Mouse (Mus musculus): Measurements from ENCODE around the gene Vasn. TPM values are rescaled to one million over a fixed set of nuclear protein-coding genes. Genes with fewer than 3 reads are reported as not detected.
A peak's percentile ranks its signal among the peaks of the same experiment; 100 is the strongest.

The Vasn gene
- polyA plus RNA-seq, 1 experiment from 2014 or later, result 30.4 TPM

- ATAC-seq (ENCODE audit: insufficient number of reproducible peaks, insufficient read depth, low FRiP score, low TSS enrichment, low read depth), result no peak
- Histone ChIP-seq H3K36me3 (no peaks in the 10 kb centered on the region), H3K9me3 (no peaks in the 10 kb centered on the region), H3K27ac (peak overlapping the region; percentile 78; the same call in 1 of the 2 replicates), H3K27me3 (no peaks in the 10 kb centered on the region), H3K4me2 (peak overlapping the region; percentile 99), H3K4me1 (replicated peaks) (peaks cover 88% of the 10 kb centered on the region), H3K9ac (replicated peaks) (no peak overlapping the region), H3K4me3 (replicated peaks) (no peak overlapping the region)
- WGBS, result 20% methylated on average over 6 of the region's 6 CpGs
Measured at GRCm38 (mm10) chr16:4598891-4599543, 40.7 kb upstream of the Vasn start.

- H3K4me1 ChIP-seq (replicated peaks), result peaks cover 94% of the 10 kb centered on the region
- H3K4me3 ChIP-seq (replicated peaks), result no peak overlapping the region
- H3K9ac ChIP-seq (replicated peaks), result no peak overlapping the region
- ATAC-seq (ENCODE audit: insufficient number of reproducible peaks, insufficient read depth, low FRiP score, low TSS enrichment, low read depth), result no peak
- H3K9me3 ChIP-seq, result no peaks in the 10 kb centered on the region
- H3K36me3 ChIP-seq, result no peaks in the 10 kb centered on the region
- 79% methylated on average over 3 of the region's 3 CpGs for WGBS
- no peaks in the 10 kb centered on the region for H3K27me3 ChIP-seq
- H3K27ac ChIP-seq, result 0 out of 2 replicates have a peak overlapping the region, but pooled peaks have one; percentile 25
- H3K4me2 ChIP-seq, result no peak overlapping the region
Measured at GRCm38 (mm10) chr16:4599616-4600015, 40.1 kb upstream of the Vasn start.

- Histone ChIP-seq H3K9ac (replicated peaks) (no peak overlapping the region), H3K27ac (peak overlapping the region; percentile 94)
Measured at GRCm38 (mm10) chr16:4600701-4601310, 38.9 kb upstream of the Vasn start.

GRCm38 (mm10) chr16:4602189-4602588 is 37.6 kb upstream of the Vasn start:
- peak overlapping the region; percentile 31; the same call in 1 of the 2 replicates for H3K9ac ChIP-seq (replicated peaks)
- 0 out of 2 replicates have a peak overlapping the region, but pooled peaks have one; percentile 8 for H3K4me3 ChIP-seq (replicated peaks)

More at GRCm38 (mm10) chr16:4600701-4601310, 38.9 kb upstream of the Vasn start:
- Histone ChIP-seq H3K4me1 (replicated peaks) (peaks cover 99% of the 10 kb centered on the region), H3K27me3 (no peaks in the 10 kb centered on the region), H3K4me3 (replicated peaks) (no peak overlapping the region), H3K4me2 (no peak overlapping the region), H3K36me3 (no peaks in the 10 kb centered on the region), H3K9me3 (no peaks in the 10 kb centered on the region)
- 72% methylated on average over 9 of the region's 9 CpGs for WGBS
- no peak for ATAC-seq (ENCODE audit: insufficient number of reproducible peaks, insufficient read depth, low FRiP score, low TSS enrichment, low read depth)

GRCm38 (mm10) chr16:4602766-4603452 is 36.8 kb upstream of the Vasn start:
- Histone ChIP-seq H3K4me1 (replicated peaks) (peaks cover 98% of the 10 kb centered on the region), H3K4me2 (peak overlapping the region; percentile 48)
- 13% methylated on average over 7 of the region's 7 CpGs for WGBS

More at GRCm38 (mm10) chr16:4602189-4602588, 37.6 kb upstream of the Vasn start:
- Histone ChIP-seq H3K27me3 (no peaks in the 10 kb centered on the region), H3K36me3 (no peaks in the 10 kb centered on the region), H3K9me3 (no peaks in the 10 kb centered on the region), H3K4me2 (peak overlapping the region; percentile 48), H3K27ac (peak overlapping the region; percentile 94), H3K4me1 (replicated peaks) (peaks cover 99% of the 10 kb centered on the region)
- ATAC-seq (ENCODE audit: insufficient number of reproducible peaks, insufficient read depth, low FRiP score, low TSS enrichment, low read depth), result no peak
- 11% methylated on average over 3 of the region's 3 CpGs for WGBS

GRCm38 (mm10) chr16:4603453-4603837 is 36.3 kb upstream of the Vasn start:
- Histone ChIP-seq H3K4me2 (peak overlapping the region; percentile 48), H3K36me3 (peaks cover 2% of the 10 kb centered on the region), H3K27ac (peak overlapping the region; percentile 94), H3K4me3 (replicated peaks) (0 out of 2 replicates have a peak overlapping the region, but pooled peaks have one; percentile 8), H3K9ac (replicated peaks) (peak overlapping the region; percentile 50; the same call in 1 of the 2 replicates), H3K9me3 (no peaks in the 10 kb centered on the region), H3K4me1 (replicated peaks) (peaks cover 98% of the 10 kb centered on the region), H3K27me3 (no peaks in the 10 kb centered on the region)
- 52% methylated on average over 1 of the region's 1 CpGs for WGBS
- ATAC-seq (ENCODE audit: insufficient number of reproducible peaks, insufficient read depth, low FRiP score, low TSS enrichment, low read depth), result no peak

More at GRCm38 (mm10) chr16:4602766-4603452, 36.8 kb upstream of the Vasn start:
- Histone ChIP-seq H3K27ac (peak overlapping the region; percentile 94), H3K9me3 (no peaks in the 10 kb centered on the region), H3K9ac (replicated peaks) (peak overlapping the region; percentile 31), H3K4me3 (replicated peaks) (0 out of 2 replicates have a peak overlapping the region, but pooled peaks have one; percentile 8), H3K27me3 (no peaks in the 10 kb centered on the region), H3K36me3 (no peaks in the 10 kb centered on the region)
- peak; percentile 37; the same call in 1 of the 2 replicates for ATAC-seq (ENCODE audit: insufficient number of reproducible peaks, insufficient read depth, low FRiP score, low TSS enrichment, low read depth)

- peaks cover 93% of the 10 kb centered on the region for H3K4me1 ChIP-seq (replicated peaks)
- H3K27ac ChIP-seq, result peak overlapping the region; percentile 94
- H3K9ac ChIP-seq (replicated peaks), result peak overlapping the region; percentile 50; the same call in 1 of the 2 replicates
- no peak overlapping the region for H3K4me2 ChIP-seq
- WGBS, result 71% methylated on average over 11 of the region's 11 CpGs
- H3K27me3 ChIP-seq, result no peaks in the 10 kb centered on the region
- no peak for ATAC-seq (ENCODE audit: insufficient number of reproducible peaks, insufficient read depth, low FRiP score, low TSS enrichment, low read depth)
- no peak overlapping the region for H3K4me3 ChIP-seq (replicated peaks)
- H3K9me3 ChIP-seq, result no peaks in the 10 kb centered on the region
- H3K36me3 ChIP-seq, result peaks cover 11% of the 10 kb centered on the region
Measured at GRCm38 (mm10) chr16:4604293-4604837, 35.4 kb upstream of the Vasn start.

GRCm38 (mm10) chr16:4605514-4606131 is 34.1 kb upstream of the Vasn start:
- Histone ChIP-seq H3K36me3 (peaks cover 24% of the 10 kb centered on the region), H3K4me2 (peak overlapping the region; percentile 20), H3K27ac (peak overlapping the region; percentile 73), H3K4me1 (replicated peaks) (peaks cover 80% of the 10 kb centered on the region), H3K27me3 (no peaks in the 10 kb centered on the region), H3K4me3 (replicated peaks) (no peak overlapping the region), H3K9me3 (no peaks in the 10 kb centered on the region), H3K9ac (replicated peaks) (0 out of 2 replicates have a peak overlapping the region, but pooled peaks have one; percentile 19)
- 47% methylated on average over 13 of the region's 13 CpGs for WGBS
- ATAC-seq (ENCODE audit: insufficient number of reproducible peaks, insufficient read depth, low FRiP score, low TSS enrichment, low read depth), result no peak

- no peaks in the 10 kb centered on the region for H3K9me3 ChIP-seq
- H3K4me3 ChIP-seq (replicated peaks), result no peak overlapping the region
- peak overlapping the region; percentile 73 for H3K27ac ChIP-seq
- H3K27me3 ChIP-seq, result no peaks in the 10 kb centered on the region
- no peak overlapping the region for H3K4me2 ChIP-seq
- H3K36me3 ChIP-seq, result peaks cover 33% of the 10 kb centered on the region
- H3K4me1 ChIP-seq (replicated peaks), result peaks cover 71% of the 10 kb centered on the region
- no peak for ATAC-seq (ENCODE audit: insufficient number of reproducible peaks, insufficient read depth, low FRiP score, low TSS enrichment, low read depth)
- H3K9ac ChIP-seq (replicated peaks), result peak overlapping the region; percentile 31; the same call in 1 of the 2 replicates
- WGBS, result 34% methylated on average over 5 of the region's 5 CpGs
Measured at GRCm38 (mm10) chr16:4606431-4607084, 33.2 kb upstream of the Vasn start.
